Mouse (Mus musculus) liver, postnatal 0 days (tissue): ENCODE data around the gene Ssr2.

Experiments used
- CTCF ChIP-seq: sonication (generic); IDR thresholded peaks from 2 replicates; pipeline ENCODE4 v1.5.1; 2016; ENCODE audit warnings: antibody characterized with exemption, low read depth
- EP300 ChIP-seq: IDR thresholded peaks from 2 replicates; pipeline ENCODE4 v1.6.1; 2016; ENCODE audit warnings: antibody characterized with exemption, low read depth, mild to moderate bottlenecking

GRCm38 (mm10) chr3:88578498-88579424, 3.1 kb downstream of the Ssr2 start:
- TF ChIP-seq CTCF (no peak), EP300 (no peak)
